Mouse (Mus musculus) intestine, embryonic 16.5 days (tissue): ENCODE measurements around the gene Olfr145. TPM values are rescaled to one million over a fixed set of nuclear protein-coding genes. Genes with fewer than 3 reads are reported as not detected.

Experiments used
- ATAC-seq: fragments of 200-750 bp; cut with Nextera tagmentation; 2 replicates; pipeline ENCODE4 v1.8.0; 2017; ENCODE audit warnings: moderate TSS enrichment, moderate library complexity
- H3K27ac ChIP-seq: fragments of 300-500 bp; sonication (generic); 2 replicates; pipeline ENCODE4 v1.5.1; 2014; ENCODE audit warnings: mild to moderate bottlenecking, low read length
- H3K27me3 ChIP-seq: fragments of 300-500 bp; sonication (generic); replicated peaks from 2 replicates; pipeline ENCODE4 v1.6.1; 2014; ENCODE audit warnings: low read length, control low read depth, mixed read lengths; ENCODE audit not compliant: control insufficient read depth, insufficient read depth
- H3K36me3 ChIP-seq: fragments of 300-500 bp; sonication (generic); 2 replicates; pipeline ENCODE4 v1.6.1; 2014; ENCODE audit warnings: low read length, control low read depth; ENCODE audit not compliant: control insufficient read depth, insufficient read depth
- H3K4me1 ChIP-seq: fragments of 300-500 bp; sonication (generic); 2 replicates; pipeline ENCODE4 v1.6.1; 2014; ENCODE audit warnings: low read length, control low read depth, mixed read lengths; ENCODE audit not compliant: control insufficient read depth, insufficient read depth
- H3K4me2 ChIP-seq: fragments of 300-500 bp; sonication (generic); 2 replicates; pipeline ENCODE4 v1.6.1; 2014; ENCODE audit warnings: low read depth, low read length, control low read depth
- H3K4me3 ChIP-seq: fragments of 300-500 bp; sonication (generic); 2 replicates; pipeline ENCODE4 v1.5.1; 2014; ENCODE audit warnings: mild to moderate bottlenecking, low read length
- H3K9ac ChIP-seq: fragments of 300-500 bp; sonication (generic); 2 replicates; pipeline ENCODE4 v1.6.1; 2014; ENCODE audit warnings: low read depth, low read length
- H3K9me3 ChIP-seq: fragments of 300-500 bp; sonication (generic); 2 replicates; pipeline ENCODE4 v1.6.1; 2016; ENCODE audit warnings: low read length, control low read depth; ENCODE audit not compliant: control insufficient read depth
- WGBS: fragments of 180-500 bp; shearing (Covaris S2); extraction: QIAGEN DNeasy Blood & Tissue Kit; methylation state at CpG from one replicate; pipeline ENCODE4 v1.1.7; 2014; 5-methylcytosine and 5-hydroxymethylcytosine counted together
- polyA plus RNA-seq: library from polyadenylated mRNA; unstranded; fragments of >200 nt; fragmentation: Nextera tagmentation; extraction: Ambion mirVana; gene quantifications from 2 replicates; pipeline ENCODE4 v1.2.1, GENCODE M21; 2015

The Olfr145 gene
- polyA plus RNA-seq, result not detected in 2 replicates

DNA sequence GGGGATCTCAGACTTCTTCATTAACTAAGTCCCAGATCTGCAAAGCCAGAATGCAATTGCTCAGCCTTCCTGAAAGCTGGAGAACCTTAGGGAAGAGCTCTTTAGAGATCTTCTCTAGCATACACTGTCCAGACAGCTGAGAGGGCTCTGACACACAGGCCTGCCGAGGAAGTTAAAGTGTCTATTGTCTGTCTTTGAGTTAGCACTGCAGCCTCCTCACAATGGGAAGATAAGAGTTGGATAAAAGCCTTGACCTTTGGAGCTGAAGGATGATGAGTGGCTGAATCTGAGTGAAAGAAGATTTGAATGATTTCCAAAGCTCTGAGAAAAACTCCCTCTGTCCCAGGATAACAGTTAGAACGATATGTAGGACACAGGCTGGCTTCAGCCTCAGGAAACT, at the start of gene Olfr145:
Gene Olfr145, plus strand, starts transcription at position 64 of the 400 bp plus-strand sequence.
- Histone ChIP-seq H3K4me3 (no peak within 1 kb of the TSS), H3K27me3 (no peaks in the 10 kb centered on the region), H3K9ac (no peak within 1 kb of the TSS), H3K27ac (no peak within 1 kb of the TSS), H3K9me3 (no peaks in the 10 kb centered on the region), H3K4me2 (no peak within 1 kb of the TSS), H3K36me3 (no peaks in the 10 kb centered on the region), H3K4me1 (no peaks in the 10 kb centered on the region)
- 27% methylated on average over 2 of the region's 2 CpGs for WGBS
- no peak for ATAC-seq

DNA sequence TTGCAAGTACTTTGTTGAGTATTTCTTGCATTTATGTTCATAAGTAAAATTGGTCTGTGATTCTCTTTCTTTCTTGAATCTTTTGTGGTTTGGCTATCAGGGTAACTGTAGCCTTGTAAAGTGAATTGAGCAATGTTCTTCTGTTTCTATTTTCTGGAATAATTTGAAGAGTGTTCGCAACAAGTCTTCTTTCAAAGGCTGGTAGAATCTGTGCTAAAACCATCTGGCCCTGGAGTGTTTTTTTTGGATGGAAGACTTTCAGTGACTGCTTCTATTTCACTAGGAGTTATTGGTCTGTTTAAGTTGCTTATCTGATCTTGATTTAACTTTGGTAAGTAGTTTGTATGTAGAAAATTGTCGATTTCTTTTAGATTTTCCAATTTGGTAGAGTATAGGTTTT, 47.3 kb upstream of the Olfr145 start:
- H3K27me3 ChIP-seq, result no peaks in the 10 kb centered on the region
- H3K9ac ChIP-seq, result no peak overlapping the region
- no peak for ATAC-seq
- no peak overlapping the region for H3K4me2 ChIP-seq
- no peak overlapping the region for H3K4me3 ChIP-seq
- 85% methylated on average over 2 of the region's 2 CpGs for WGBS
- H3K9me3 ChIP-seq, result no peaks in the 10 kb centered on the region
- H3K36me3 ChIP-seq, result no peaks in the 10 kb centered on the region
- no peak overlapping the region for H3K27ac ChIP-seq
- no peaks in the 10 kb centered on the region for H3K4me1 ChIP-seq

DNA sequence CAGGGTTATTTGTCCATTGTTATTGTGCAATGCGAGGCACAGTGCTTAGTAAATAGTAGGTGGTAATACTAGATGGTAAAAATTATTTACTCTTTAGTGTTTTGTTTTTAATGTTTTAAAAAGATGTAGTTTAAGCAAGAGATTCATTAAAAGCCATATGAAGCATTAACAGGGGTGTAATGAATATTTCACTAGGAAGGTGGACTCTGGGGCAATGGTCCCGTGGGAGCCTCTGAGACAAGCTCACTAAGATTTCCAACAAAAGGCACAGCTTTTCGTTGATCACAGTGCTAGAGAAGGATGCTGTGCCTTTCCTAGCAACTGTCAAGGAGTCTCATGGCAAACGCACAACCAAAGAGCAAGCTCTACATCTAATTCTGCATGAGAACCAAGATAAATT, 42.6 kb upstream of the Olfr145 start, which contains the start of gene Olfr877:
Gene Olfr877, plus strand, starts transcription at position 301 of the 400 bp plus-strand sequence.
- no peak within 1 kb of the TSS for H3K4me3 ChIP-seq
- 79% methylated on average over 4 of the region's 4 CpGs for WGBS
- no peak within 1 kb of the TSS for H3K9ac ChIP-seq
- H3K4me2 ChIP-seq, result no peak within 1 kb of the TSS
- H3K4me1 ChIP-seq, result no peaks in the 10 kb centered on the region
- no peak within 1 kb of the TSS for H3K27ac ChIP-seq
- H3K36me3 ChIP-seq, result no peaks in the 10 kb centered on the region
- no peaks in the 10 kb centered on the region for H3K9me3 ChIP-seq
- H3K27me3 ChIP-seq, result no peaks in the 10 kb centered on the region
- no peak for ATAC-seq

DNA sequence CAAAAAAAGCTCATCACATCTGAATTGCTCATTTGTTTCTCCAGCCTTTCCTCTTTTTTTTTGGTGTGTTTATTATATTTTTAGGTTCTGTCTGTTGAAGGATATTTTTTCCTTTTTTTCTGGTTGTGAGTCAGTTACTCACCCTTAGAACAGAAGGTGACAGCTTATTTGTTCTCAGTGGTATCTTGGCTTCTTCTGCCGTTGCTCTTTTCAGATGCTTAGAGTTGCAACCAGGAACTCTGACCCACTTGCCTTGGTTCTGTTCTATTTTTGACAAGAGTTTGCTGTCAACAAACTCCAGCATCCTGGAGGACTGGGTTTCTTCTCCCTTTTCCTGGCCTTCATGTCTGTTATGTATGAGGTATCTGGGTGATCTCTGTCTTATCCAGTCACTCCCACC, 33.2 kb upstream of the Olfr145 start:
- H3K9me3 ChIP-seq, result no peaks in the 10 kb centered on the region
- H3K4me2 ChIP-seq, result no peak overlapping the region
- H3K36me3 ChIP-seq, result no peaks in the 10 kb centered on the region
- no peaks in the 10 kb centered on the region for H3K27me3 ChIP-seq
- WGBS, result 76% methylated on average over 1 of the region's 1 CpGs
- no peak for ATAC-seq
- no peak overlapping the region for H3K9ac ChIP-seq
- no peaks in the 10 kb centered on the region for H3K4me1 ChIP-seq
- H3K27ac ChIP-seq, result no peak overlapping the region
- H3K4me3 ChIP-seq, result no peak overlapping the region

DNA sequence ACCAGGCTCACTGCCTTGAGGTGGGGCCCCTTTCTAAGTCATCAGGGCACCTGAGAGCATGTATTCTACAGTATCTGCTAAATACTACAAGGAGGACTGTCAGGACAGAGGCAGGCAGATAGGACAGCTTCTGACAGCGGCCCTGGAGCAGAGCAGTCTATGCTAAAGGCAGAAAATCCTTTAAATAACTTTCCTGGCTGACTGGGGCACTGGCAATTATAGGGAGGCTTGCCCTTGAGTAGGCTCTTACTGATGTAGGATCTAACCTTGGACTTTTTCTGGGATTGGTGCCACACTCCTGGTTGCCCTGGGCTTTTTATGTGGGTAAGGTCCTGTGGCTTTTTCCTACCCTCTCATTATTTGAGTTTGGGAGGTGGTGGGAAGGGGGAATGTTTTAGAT, 26.3 kb upstream of the Olfr145 start:
- Histone ChIP-seq H3K4me3 (no peak overlapping the region), H3K4me1 (no peaks in the 10 kb centered on the region), H3K27me3 (no peaks in the 10 kb centered on the region), H3K9me3 (no peaks in the 10 kb centered on the region), H3K27ac (no peak overlapping the region), H3K4me2 (no peak overlapping the region), H3K36me3 (no peaks in the 10 kb centered on the region), H3K9ac (no peak overlapping the region)
- 75% methylated on average over 1 of the region's 1 CpGs for WGBS
- no peak for ATAC-seq

DNA sequence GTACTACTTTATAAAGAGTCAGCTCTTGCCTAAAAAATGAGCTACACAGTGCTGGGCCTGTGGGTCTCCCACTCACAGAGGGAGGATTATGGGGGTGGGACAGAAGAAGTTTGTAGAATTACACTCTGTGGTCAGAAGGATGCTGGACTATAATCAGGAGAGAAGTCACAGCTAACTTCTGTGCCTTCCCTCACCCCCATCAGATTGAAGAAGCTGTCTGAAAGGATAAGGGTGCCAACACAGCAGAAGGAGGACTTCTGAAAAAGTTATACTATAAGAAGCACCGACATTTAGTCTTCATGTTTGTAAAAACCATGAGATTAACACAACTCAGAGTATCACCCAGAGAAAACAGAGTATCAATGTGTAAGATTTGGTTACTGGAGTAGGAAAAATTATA, 25.4 kb upstream of the Olfr145 start:
- ATAC-seq, result no peak
- Histone ChIP-seq H3K4me3 (no peak overlapping the region), H3K4me2 (no peak overlapping the region), H3K36me3 (no peaks in the 10 kb centered on the region), H3K9ac (no peak overlapping the region), H3K9me3 (no peaks in the 10 kb centered on the region), H3K4me1 (no peaks in the 10 kb centered on the region), H3K27ac (no peak overlapping the region), H3K27me3 (no peaks in the 10 kb centered on the region)
- 87% methylated on average over 1 of the region's 1 CpGs for WGBS

DNA sequence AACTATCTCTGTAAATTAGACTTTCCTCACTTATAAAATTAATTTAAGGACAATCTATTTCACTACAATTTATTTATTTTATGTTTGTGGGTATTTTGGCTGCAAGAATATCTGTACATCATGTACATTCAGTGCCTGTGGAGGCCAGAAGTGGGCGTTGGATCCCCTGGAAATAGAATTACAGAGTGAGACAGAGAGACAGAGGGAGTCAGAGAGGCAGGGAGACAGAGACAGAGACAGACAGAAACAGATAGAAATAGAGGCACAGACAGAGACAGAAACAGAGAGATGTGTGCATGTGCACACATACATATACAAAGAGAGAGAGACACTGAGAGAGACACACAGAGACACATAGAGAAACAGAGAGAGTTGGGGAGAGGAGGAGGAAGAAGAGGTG, 25.0 kb upstream of the Olfr145 start:
- Histone ChIP-seq H3K36me3 (no peaks in the 10 kb centered on the region), H3K9me3 (no peaks in the 10 kb centered on the region), H3K27ac (no peak overlapping the region), H3K4me1 (no peaks in the 10 kb centered on the region), H3K9ac (no peak overlapping the region), H3K27me3 (no peaks in the 10 kb centered on the region), H3K4me3 (no peak overlapping the region), H3K4me2 (no peak overlapping the region)
- no peak for ATAC-seq
- 66% methylated on average over 1 of the region's 1 CpGs for WGBS

DNA sequence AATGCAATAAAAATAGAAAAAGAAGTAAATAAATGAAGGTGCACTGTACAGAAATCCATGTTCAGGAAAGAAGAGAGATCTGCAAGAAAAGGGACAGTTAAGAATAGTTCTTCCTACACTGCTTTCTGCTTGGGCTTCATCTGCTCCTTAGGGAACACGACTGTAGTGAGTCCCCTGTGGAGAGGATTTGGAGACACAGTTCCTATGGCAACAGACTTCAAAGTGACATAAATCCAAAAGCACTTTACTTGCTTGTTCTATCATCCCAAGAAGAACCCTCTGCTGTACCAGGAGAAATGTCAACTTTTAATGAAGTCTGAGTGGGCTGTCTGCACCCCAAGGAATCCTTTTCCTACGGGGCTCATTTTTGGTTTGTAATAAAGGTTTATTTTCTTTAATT, 5.6 kb upstream of the Olfr145 start:
- ATAC-seq, result no peak
- H3K4me3 ChIP-seq, result no peak overlapping the region
- no peaks in the 10 kb centered on the region for H3K27me3 ChIP-seq
- 40% methylated on average over 2 of the region's 2 CpGs for WGBS
- H3K4me2 ChIP-seq, result no peak overlapping the region
- H3K27ac ChIP-seq, result no peak overlapping the region
- no peak overlapping the region for H3K9ac ChIP-seq
- no peaks in the 10 kb centered on the region for H3K9me3 ChIP-seq
- no peaks in the 10 kb centered on the region for H3K4me1 ChIP-seq
- H3K36me3 ChIP-seq, result no peaks in the 10 kb centered on the region

DNA sequence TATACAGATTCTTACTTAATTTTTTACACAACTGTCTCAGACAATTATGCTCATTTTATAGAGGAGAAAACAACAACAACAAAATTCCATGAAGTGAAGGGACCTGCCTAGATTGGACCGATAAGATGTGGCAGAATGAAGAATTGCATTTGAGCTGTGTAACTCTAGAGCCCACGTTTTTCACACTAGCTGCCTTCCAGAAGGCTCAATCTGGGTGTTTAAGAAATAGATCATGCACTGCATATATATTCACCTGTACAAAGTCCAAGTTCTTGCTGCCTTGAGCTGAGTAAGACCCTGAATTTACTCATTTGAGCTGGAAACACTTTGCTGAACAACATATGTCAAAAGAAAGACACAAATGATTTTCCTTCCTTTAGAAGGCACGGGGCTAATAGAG, 9.0 kb downstream of the Olfr145 start:
- Histone ChIP-seq H3K9me3 (no peaks in the 10 kb centered on the region), H3K27me3 (no peaks in the 10 kb centered on the region), H3K4me2 (no peak overlapping the region), H3K4me1 (no peaks in the 10 kb centered on the region), H3K36me3 (no peaks in the 10 kb centered on the region), H3K4me3 (no peak overlapping the region), H3K27ac (no peak overlapping the region), H3K9ac (no peak overlapping the region)
- ATAC-seq, result no peak
- WGBS, result 65% methylated on average over 3 of the region's 3 CpGs

DNA sequence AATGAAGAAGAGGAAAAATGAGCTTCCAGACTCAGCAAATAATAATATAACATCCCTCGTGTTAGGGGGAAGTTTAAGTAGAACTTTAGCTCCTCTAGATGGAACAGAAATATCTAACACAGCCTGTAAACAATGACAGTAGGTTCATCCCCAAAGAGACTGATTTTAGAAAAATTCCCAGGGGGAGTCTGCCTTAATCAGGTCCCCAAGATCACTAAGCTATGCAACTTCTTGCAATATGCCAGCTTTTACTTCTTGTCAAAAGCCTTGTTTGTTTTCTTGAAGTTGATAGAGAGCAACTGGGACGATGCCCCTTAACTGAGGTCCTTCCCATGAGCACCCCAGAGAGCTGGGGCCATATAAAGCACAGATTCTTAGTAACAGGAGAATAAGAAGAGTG, 21.0 kb downstream of the Olfr145 start, which contains the start of gene Olfr878:
Gene Olfr878, plus strand, starts transcription at position 301 of the 400 bp plus-strand sequence.
- no peaks in the 10 kb centered on the region for H3K27me3 ChIP-seq
- no peak within 1 kb of the TSS for H3K9ac ChIP-seq
- no peak within 1 kb of the TSS for H3K4me3 ChIP-seq
- H3K27ac ChIP-seq, result no peak within 1 kb of the TSS
- H3K4me1 ChIP-seq, result no peaks in the 10 kb centered on the region
- WGBS, result 70% methylated on average over 2 of the region's 2 CpGs
- H3K36me3 ChIP-seq, result no peaks in the 10 kb centered on the region
- no peaks in the 10 kb centered on the region for H3K9me3 ChIP-seq
- ATAC-seq, result no peak
- no peak within 1 kb of the TSS for H3K4me2 ChIP-seq
